Mouse (Mus musculus) midbrain, embryonic 14.5 days (tissue): ENCODE measurements around the gene Prom1. TPM values are rescaled to one million over a fixed set of nuclear protein-coding genes. Genes with fewer than 3 reads are reported as not detected.

Experiments
- ATAC-seq: fragments of 200-750 bp; cut with Nextera tagmentation; 2 replicates; pipeline ENCODE4 v1.8.0; 2017; ENCODE audit warnings: moderate number of reproducible peaks, moderate library complexity; ENCODE audit not compliant: low FRiP score, low TSS enrichment
- DNase-seq: peaks from one replicate; pipeline ENCODE4 v3.0.0-alpha.2; 2015
- H3K27ac ChIP-seq: fragments of 300-500 bp; sonication (generic); replicated peaks from 2 replicates; pipeline ENCODE4 v1.5.1; 2014; ENCODE audit warnings: mild to moderate bottlenecking, low read depth, low read length, moderate library complexity
- H3K27me3 ChIP-seq: fragments of 300-500 bp; sonication (generic); 2 replicates; pipeline ENCODE4 v1.6.1; 2014; ENCODE audit warnings: low read length, control low read depth, mixed read lengths; ENCODE audit not compliant: control insufficient read depth, insufficient read depth
- H3K36me3 ChIP-seq: fragments of 300-500 bp; sonication (generic); 2 replicates; pipeline ENCODE4 v1.6.1; 2014; ENCODE audit warnings: low read length, control low read depth; ENCODE audit not compliant: control insufficient read depth, insufficient read depth
- H3K4me1 ChIP-seq: fragments of 300-500 bp; sonication (generic); 2 replicates; pipeline ENCODE4 v1.6.1; 2014; ENCODE audit warnings: mild to moderate bottlenecking, antibody characterized with exemption, low read length, control low read depth; ENCODE audit not compliant: control insufficient read depth, insufficient read depth
- H3K4me2 ChIP-seq: fragments of 300-500 bp; sonication (generic); 2 replicates; pipeline ENCODE4 v1.6.1; 2014; ENCODE audit warnings: mild to moderate bottlenecking, low read length, moderate library complexity
- H3K4me3 ChIP-seq: fragments of 300-500 bp; sonication (generic); replicated peaks from 2 replicates; pipeline ENCODE4 v1.5.1; 2014; ENCODE audit warnings: low read depth, low read length
- H3K9ac ChIP-seq: fragments of 300-500 bp; sonication (generic); replicated peaks from 2 replicates; pipeline ENCODE4 v1.6.1; 2014; ENCODE audit warnings: mild to moderate bottlenecking, low read length, moderate library complexity
- H3K9me3 ChIP-seq: fragments of 300-500 bp; sonication (generic); 2 replicates; pipeline ENCODE4 v1.6.1; 2016; ENCODE audit warnings: low read length, control low read depth, mixed read lengths; ENCODE audit not compliant: control insufficient read depth
- WGBS: fragments of 180-500 bp; shearing (Covaris S2); extraction: QIAGEN DNeasy Blood & Tissue Kit; methylation state at CpG from one replicate; pipeline ENCODE4 v1.1.7; 2014; 5-methylcytosine and 5-hydroxymethylcytosine counted together
- polyA plus RNA-seq: library from polyadenylated mRNA; unstranded; fragments of >200 nt; fragmentation: Nextera tagmentation; extraction: Ambion mirVana; gene quantifications from 2 replicates; pipeline ENCODE4 v1.2.1, GENCODE M21; 2014

Prom1 gene
- polyA plus RNA-seq, 1 experiment from 2014 or later = 41.8 TPM

- H3K27ac ChIP-seq = no peak overlapping the region
- no peak overlapping the region for H3K4me2 ChIP-seq
- no peaks in the 10 kb centered on the region for H3K9me3 ChIP-seq
- no peaks in the 10 kb centered on the region for H3K4me1 ChIP-seq
- 96% methylated on average over 4 of the region's 4 CpGs for WGBS
- H3K9ac ChIP-seq = no peak overlapping the region
- no peak overlapping the region for H3K4me3 ChIP-seq
- DNase-seq (no peak), ATAC-seq (no peak)
- no peaks in the 10 kb centered on the region for H3K27me3 ChIP-seq
- H3K36me3 ChIP-seq = peaks cover 7% of the 10 kb centered on the region; the same call in 1 of the 2 replicates
These were observed 105.7 kb downstream of the Prom1 start for GRCm38 (mm10) chr5:43996162-43996561.

DNA sequence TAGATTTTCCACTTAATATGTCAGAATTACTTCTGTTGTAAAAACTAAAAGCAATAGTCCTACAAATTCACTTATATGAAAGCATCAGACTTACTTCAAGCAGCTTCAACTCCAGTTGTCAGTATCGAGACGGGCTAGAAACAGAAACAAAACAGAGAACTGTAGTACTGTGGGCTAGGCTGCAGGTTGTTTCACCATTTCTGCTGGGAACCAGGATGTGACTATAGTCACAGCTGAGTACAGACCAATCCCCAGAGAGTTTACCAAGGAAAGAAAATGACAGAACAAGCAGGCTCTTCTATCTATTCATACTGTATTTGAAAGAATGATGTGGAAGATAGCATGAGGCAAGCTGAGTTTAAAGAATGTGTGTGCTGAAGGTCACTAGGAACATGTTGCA lies 106.9 kb downstream of the Prom1 start:
- WGBS = 94% methylated on average over 2 of the region's 2 CpGs
- DNase-seq (no peak), ATAC-seq (no peak)
- Histone ChIP-seq H3K4me3 (no peak overlapping the region), H3K9me3 (no peaks in the 10 kb centered on the region), H3K9ac (no peak overlapping the region), H3K27me3 (no peaks in the 10 kb centered on the region), H3K4me1 (no peaks in the 10 kb centered on the region), H3K4me2 (no peak overlapping the region), H3K27ac (no peak overlapping the region), H3K36me3 (peaks cover 6% of the 10 kb centered on the region; the same call in 1 of the 2 replicates)

GRCm38 (mm10) chr5:43990316-43990715 lies 111.5 kb downstream of the Prom1 start:
- DNase-seq (peak; percentile 50), ATAC-seq (no peak)
- Histone ChIP-seq H3K27ac (no peak overlapping the region), H3K4me3 (no peak overlapping the region), H3K4me2 (no peak overlapping the region), H3K9me3 (no peaks in the 10 kb centered on the region), H3K27me3 (no peaks in the 10 kb centered on the region), H3K36me3 (no peaks in the 10 kb centered on the region), H3K9ac (no peak overlapping the region), H3K4me1 (no peaks in the 10 kb centered on the region)
- 51% methylated on average over 6 of the region's 6 CpGs for WGBS

GRCm38 (mm10) chr5:43989017-43989416 lies 112.8 kb downstream of the Prom1 start:
- no peaks in the 10 kb centered on the region for H3K9me3 ChIP-seq
- no peaks in the 10 kb centered on the region for H3K36me3 ChIP-seq
- no peak overlapping the region for H3K9ac ChIP-seq

GRCm38 (mm10) chr5:43986212-43986611 lies 115.6 kb downstream of the Prom1 start:
- H3K4me1 ChIP-seq = no peaks in the 10 kb centered on the region
- no peaks in the 10 kb centered on the region for H3K36me3 ChIP-seq
- no peak overlapping the region for H3K4me3 ChIP-seq
- no peak overlapping the region for H3K4me2 ChIP-seq
- no peak overlapping the region for H3K27ac ChIP-seq
- DNase-seq = no peak
- no peak for ATAC-seq
- H3K27me3 ChIP-seq = no peaks in the 10 kb centered on the region
- no peaks in the 10 kb centered on the region for H3K9me3 ChIP-seq
- no peak overlapping the region for H3K9ac ChIP-seq

More at GRCm38 (mm10) chr5:43989017-43989416, 112.8 kb downstream of the Prom1 start:
- no peak for ATAC-seq
- Histone ChIP-seq H3K27ac (no peak overlapping the region), H3K4me1 (no peaks in the 10 kb centered on the region), H3K27me3 (no peaks in the 10 kb centered on the region), H3K4me3 (no peak overlapping the region), H3K4me2 (no peak overlapping the region)
- DNase-seq = no peak
- 82% methylated on average over 5 of the region's 5 CpGs for WGBS

GRCm38 (mm10) chr5:43982896-43983295 lies 118.9 kb downstream of the Prom1 start:
- H3K36me3 ChIP-seq = no peaks in the 10 kb centered on the region
- no peak overlapping the region for H3K27ac ChIP-seq
- DNase-seq (no peak), ATAC-seq (no peak)
- no peaks in the 10 kb centered on the region for H3K9me3 ChIP-seq
- no peak overlapping the region for H3K9ac ChIP-seq
- no peak overlapping the region for H3K4me3 ChIP-seq
- WGBS = 53% methylated on average over 1 of the region's 1 CpGs
- no peaks in the 10 kb centered on the region for H3K4me1 ChIP-seq
- H3K27me3 ChIP-seq = no peaks in the 10 kb centered on the region
- H3K4me2 ChIP-seq = no peak overlapping the region

GRCm38 (mm10) chr5:43981620-43982019 lies 120.2 kb downstream of the Prom1 start, which contains the start of gene Fgfbp1:
Gene Fgfbp1 (minus strand): TSS chr5:43981779.
- Histone ChIP-seq H3K4me2 (no peak within 1 kb of the TSS), H3K36me3 (no peaks in the 10 kb centered on the region), H3K4me1 (no peaks in the 10 kb centered on the region), H3K9me3 (no peaks in the 10 kb centered on the region), H3K27me3 (no peaks in the 10 kb centered on the region), H3K9ac (no peak within 1 kb of the TSS), H3K4me3 (no peak within 1 kb of the TSS), H3K27ac (no peak within 1 kb of the TSS)
- 59% methylated on average over 4 of the region's 4 CpGs for WGBS
- ATAC-seq (no peak), DNase-seq (no peak)

GRCm38 (mm10) chr5:43980397-43980796 lies 121.4 kb downstream of the Prom1 start:
- Histone ChIP-seq H3K9ac (no peak overlapping the region), H3K36me3 (no peaks in the 10 kb centered on the region), H3K27me3 (no peaks in the 10 kb centered on the region), H3K4me2 (no peak overlapping the region), H3K4me3 (no peak overlapping the region), H3K9me3 (no peaks in the 10 kb centered on the region), H3K4me1 (no peaks in the 10 kb centered on the region), H3K27ac (no peak overlapping the region)
- no peak for DNase-seq
- no peak for ATAC-seq
- WGBS = 79% methylated on average over 2 of the region's 2 CpGs

DNA sequence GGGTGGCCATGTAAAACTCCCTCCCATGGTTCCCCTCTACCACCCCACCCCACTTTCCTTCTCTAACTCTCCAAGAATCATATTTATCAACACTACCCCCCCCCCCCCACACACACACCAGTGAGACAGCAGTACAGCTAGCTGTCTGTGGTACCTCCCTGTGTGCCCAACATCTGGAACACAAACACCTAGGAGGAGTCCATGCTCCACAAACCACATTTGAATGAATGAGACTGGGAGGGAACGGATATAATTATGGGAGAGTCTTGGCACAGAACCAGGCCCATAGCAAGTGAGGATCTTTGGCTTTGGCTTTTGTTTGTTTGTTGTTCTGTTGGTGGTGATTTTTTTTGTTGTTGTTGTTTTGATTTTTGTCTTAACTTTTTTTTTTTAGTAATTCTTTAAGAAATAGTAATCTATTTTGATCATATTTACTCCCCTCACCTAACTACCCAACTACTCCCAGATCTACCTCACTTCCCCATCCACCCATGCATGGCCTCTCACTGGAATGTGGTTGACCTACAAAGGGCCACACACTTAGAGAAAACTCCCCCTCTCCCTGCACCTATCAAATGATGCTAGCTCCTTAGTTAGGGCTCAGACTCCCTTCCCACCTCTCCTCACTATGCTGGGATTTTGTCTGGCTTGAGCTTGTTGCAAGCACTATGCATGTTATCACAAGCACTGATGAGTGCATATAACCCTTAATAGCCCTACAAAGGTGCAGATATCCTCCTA lies 124.8 kb downstream of the Prom1 start:
- no peak overlapping the region for H3K4me2 ChIP-seq
- DNase-seq = no peak
- no peak overlapping the region for H3K27ac ChIP-seq
- no peaks in the 10 kb centered on the region for H3K27me3 ChIP-seq
- ATAC-seq = no peak
- H3K4me1 ChIP-seq = no peaks in the 10 kb centered on the region
- no peak overlapping the region for H3K9ac ChIP-seq
- no peak overlapping the region for H3K4me3 ChIP-seq
- WGBS = 81% methylated on average over 1 of the region's 1 CpGs
- H3K36me3 ChIP-seq = no peaks in the 10 kb centered on the region
- no peaks in the 10 kb centered on the region for H3K9me3 ChIP-seq
